Mouse (Mus musculus): ENCODE data around the gene Coa4. TPM values are rescaled to one million over a fixed set of nuclear protein-coding genes. Genes with fewer than 3 reads are reported as not detected.

The Coa4 gene
- polyA plus RNA-seq (2011; ENCODE audit: insufficient read depth, insufficient read length, low read depth, missing spikeins), result 9.2 and 14.6 TPM in 2 replicates

- peaks cover 9% of the 10 kb centered on the region for H3K36me3 ChIP-seq (ENCODE audit: control insufficient read depth, insufficient read depth, low read length, poor library complexity, severe bottlenecking)
- peak within 1 kb of the TSS; percentile 74 for H3K27ac ChIP-seq (ENCODE audit: insufficient read depth, low read length)
- no peaks in the 10 kb centered on the region for H3K9me3 ChIP-seq (replicated peaks; ENCODE audit: control insufficient read depth, insufficient read depth, low read length, poor library complexity, severe bottlenecking)
- H3K27me3 ChIP-seq (ENCODE audit: control insufficient read depth, insufficient read depth, low read length, poor library complexity, severe bottlenecking), result no peaks in the 10 kb centered on the region
- no peaks in the 10 kb centered on the region for H3K4me1 ChIP-seq (ENCODE audit: control insufficient read depth, insufficient read depth, low read length)
- TF ChIP-seq CTCF (IDR thresholded peaks at IDR 0.05; ENCODE audit: low read depth, low read length) (no peak), POLR2A (IDR thresholded peaks at IDR 0.05; ENCODE audit: insufficient read depth, low read length) (peak; percentile 86), EP300 (IDR thresholded peaks at IDR 0.05; ENCODE audit: insufficient read depth, low read depth, low read length) (no peak; the same call in 1 of the 2 replicates)
- H3K4me3 ChIP-seq (ENCODE audit: low read depth, low read length), result peak within 1 kb of the TSS; percentile 98
- peak within 1 kb of the TSS; percentile 80 for H3K9ac ChIP-seq (ENCODE audit: low read depth, poor library complexity, severe bottlenecking)
These were observed at the start of gene Coa4 for GRCm38 (mm10) chr7:100536804-100537518. Gene Coa4 (plus strand): TSS chr7:100537071.

DNA sequence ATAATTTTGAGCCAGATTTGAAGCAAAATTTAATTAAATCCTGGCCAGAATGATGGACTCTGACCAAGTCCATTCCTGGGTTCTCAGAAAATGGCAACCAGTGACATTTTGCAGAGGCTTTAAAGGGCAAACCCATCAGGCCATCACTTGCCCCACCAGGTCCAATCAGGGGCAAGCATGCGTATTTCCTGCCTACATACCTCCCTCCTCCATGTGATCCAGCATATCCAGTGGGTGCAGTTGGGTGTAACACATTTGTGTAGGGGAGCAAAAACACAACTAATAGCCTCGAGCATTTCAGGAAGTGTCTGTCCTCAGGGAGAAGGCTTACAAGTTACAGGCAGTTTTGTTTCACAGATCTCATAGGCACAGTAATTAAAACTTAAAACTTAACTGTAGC lies 49.6 kb upstream of the Coa4 start:
- Histone ChIP-seq H3K4me1 (ENCODE audit: control insufficient read depth, insufficient read depth, low read length) (no peaks in the 10 kb centered on the region), H3K27me3 (ENCODE audit: control insufficient read depth, insufficient read depth, low read length, poor library complexity, severe bottlenecking) (no peaks in the 10 kb centered on the region), H3K9me3 (replicated peaks; ENCODE audit: control insufficient read depth, insufficient read depth, low read length, poor library complexity, severe bottlenecking) (no peaks in the 10 kb centered on the region), H3K4me3 (ENCODE audit: low read depth, low read length) (no peak overlapping the region), H3K27ac (ENCODE audit: insufficient read depth, low read length) (no peak overlapping the region), H3K9ac (ENCODE audit: low read depth, poor library complexity, severe bottlenecking) (no peak overlapping the region), H3K36me3 (ENCODE audit: control insufficient read depth, insufficient read depth, low read length, poor library complexity, severe bottlenecking) (no peaks in the 10 kb centered on the region)
- TF ChIP-seq CTCF (IDR thresholded peaks at IDR 0.05; ENCODE audit: low read depth, low read length) (no peak), POLR2A (IDR thresholded peaks at IDR 0.05; ENCODE audit: insufficient read depth, low read length) (no peak), EP300 (IDR thresholded peaks at IDR 0.05; ENCODE audit: insufficient read depth, low read depth, low read length) (no peak)

DNA sequence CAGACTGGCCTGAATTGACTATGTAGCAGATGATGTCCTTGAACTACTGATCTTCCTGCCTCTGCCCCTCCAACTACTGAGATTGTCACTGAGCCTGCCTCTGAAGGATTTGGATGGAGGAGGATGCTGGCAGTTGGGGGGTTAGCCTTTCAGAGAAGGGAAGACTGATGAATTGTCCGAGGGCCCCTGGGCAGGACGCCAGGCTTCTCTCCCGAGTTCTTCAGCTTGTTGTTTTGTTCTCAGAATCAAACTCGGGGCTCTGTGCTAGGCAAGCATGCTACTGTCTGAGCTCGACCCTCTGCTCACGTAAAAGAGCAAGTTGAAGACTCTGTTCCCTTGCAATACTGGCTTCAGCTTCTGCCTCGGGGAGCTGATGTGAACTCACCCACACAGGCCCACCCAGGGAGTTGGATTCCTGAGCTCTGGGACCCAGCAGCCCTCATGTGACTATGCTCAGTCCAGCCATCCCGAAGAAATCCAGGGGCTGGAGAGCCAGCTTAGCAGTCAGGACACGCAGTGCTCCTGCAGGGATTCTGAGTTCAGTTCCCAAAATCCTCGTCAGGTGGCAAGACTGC lies 48.3 kb upstream of the Coa4 start:
- H3K9me3 ChIP-seq (replicated peaks; ENCODE audit: control insufficient read depth, insufficient read depth, low read length, poor library complexity, severe bottlenecking), result no peaks in the 10 kb centered on the region
- no peak overlapping the region for H3K9ac ChIP-seq (ENCODE audit: low read depth, poor library complexity, severe bottlenecking)
- no peaks in the 10 kb centered on the region for H3K36me3 ChIP-seq (ENCODE audit: control insufficient read depth, insufficient read depth, low read length, poor library complexity, severe bottlenecking)
- no peaks in the 10 kb centered on the region for H3K4me1 ChIP-seq (ENCODE audit: control insufficient read depth, insufficient read depth, low read length)
- no peaks in the 10 kb centered on the region for H3K27me3 ChIP-seq (ENCODE audit: control insufficient read depth, insufficient read depth, low read length, poor library complexity, severe bottlenecking)
- TF ChIP-seq EP300 (IDR thresholded peaks at IDR 0.05; ENCODE audit: insufficient read depth, low read depth, low read length), result no peak
- TF ChIP-seq CTCF (IDR thresholded peaks at IDR 0.05; ENCODE audit: low read depth, low read length), result no peak
- TF ChIP-seq POLR2A (IDR thresholded peaks at IDR 0.05; ENCODE audit: insufficient read depth, low read length), result no peak
- H3K27ac ChIP-seq (ENCODE audit: insufficient read depth, low read length), result no peak overlapping the region
- no peak overlapping the region for H3K4me3 ChIP-seq (ENCODE audit: low read depth, low read length)

GRCm38 (mm10) chr7:100492391-100493116 lies 44.3 kb upstream of the Coa4 start:
- peak overlapping the region; percentile 27 for H3K9ac ChIP-seq (ENCODE audit: low read depth, poor library complexity, severe bottlenecking)
- 0 out of 2 replicates have a peak, but pooled peaks cover 1% of the 10 kb centered on the region for H3K36me3 ChIP-seq (ENCODE audit: control insufficient read depth, insufficient read depth, low read length, poor library complexity, severe bottlenecking)
- H3K9me3 ChIP-seq (replicated peaks; ENCODE audit: control insufficient read depth, insufficient read depth, low read length, poor library complexity, severe bottlenecking), result no peaks in the 10 kb centered on the region
- no peaks in the 10 kb centered on the region for H3K27me3 ChIP-seq (ENCODE audit: control insufficient read depth, insufficient read depth, low read length, poor library complexity, severe bottlenecking)
- H3K4me3 ChIP-seq (ENCODE audit: low read depth, low read length), result peak overlapping the region; percentile 81
- H3K27ac ChIP-seq (ENCODE audit: insufficient read depth, low read length), result peak overlapping the region; percentile 4; the same call in 1 of the 2 replicates
- no peak for TF ChIP-seq POLR2A (IDR thresholded peaks at IDR 0.05; ENCODE audit: insufficient read depth, low read length)
- no peak for TF ChIP-seq EP300 (IDR thresholded peaks at IDR 0.05; ENCODE audit: insufficient read depth, low read depth, low read length)
- no peak for TF ChIP-seq CTCF (IDR thresholded peaks at IDR 0.05; ENCODE audit: low read depth, low read length)
- H3K4me1 ChIP-seq (ENCODE audit: control insufficient read depth, insufficient read depth, low read length), result peaks cover 2% of the 10 kb centered on the region

DNA sequence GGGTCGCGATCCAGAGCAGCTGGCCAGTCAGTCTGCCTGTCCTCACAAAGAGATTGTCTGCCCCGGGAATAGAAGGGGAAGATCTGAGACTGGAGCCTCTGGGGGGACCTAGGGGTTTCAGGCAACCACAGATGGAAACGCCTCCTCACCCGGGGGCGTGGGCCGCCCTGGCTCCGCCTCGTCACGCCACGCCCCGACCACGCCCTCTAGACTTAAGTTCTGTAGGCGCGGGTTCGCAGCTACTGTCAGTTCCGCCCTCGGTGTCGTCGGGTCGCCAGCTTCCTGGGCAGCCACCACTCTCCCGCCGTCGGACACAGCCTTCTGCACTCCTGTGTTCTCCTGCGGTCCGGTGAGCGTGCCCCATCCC lies 43.8 kb upstream of the Coa4 start, which contains the start of gene Ucp2:
Gene Ucp2, plus strand, starts transcription at position 221 of the 367 bp plus-strand sequence.
- H3K27me3 ChIP-seq (ENCODE audit: control insufficient read depth, insufficient read depth, low read length, poor library complexity, severe bottlenecking), result no peaks in the 10 kb centered on the region
- H3K4me3 ChIP-seq (ENCODE audit: low read depth, low read length), result peak within 1 kb of the TSS; percentile 81
- peak within 1 kb of the TSS; percentile 27 for H3K9ac ChIP-seq (ENCODE audit: low read depth, poor library complexity, severe bottlenecking)
- H3K9me3 ChIP-seq (replicated peaks; ENCODE audit: control insufficient read depth, insufficient read depth, low read length, poor library complexity, severe bottlenecking), result no peaks in the 10 kb centered on the region
- peaks cover 2% of the 10 kb centered on the region for H3K4me1 ChIP-seq (ENCODE audit: control insufficient read depth, insufficient read depth, low read length)
- H3K27ac ChIP-seq (ENCODE audit: insufficient read depth, low read length), result peak within 1 kb of the TSS; percentile 28
- TF ChIP-seq POLR2A (IDR thresholded peaks at IDR 0.05; ENCODE audit: insufficient read depth, low read length) (peak; percentile 95), EP300 (IDR thresholded peaks at IDR 0.05; ENCODE audit: insufficient read depth, low read depth, low read length) (no peak; the same call in 1 of the 2 replicates), CTCF (IDR thresholded peaks at IDR 0.05; ENCODE audit: low read depth, low read length) (no peak)
- H3K36me3 ChIP-seq (ENCODE audit: control insufficient read depth, insufficient read depth, low read length, poor library complexity, severe bottlenecking), result peaks cover 3% of the 10 kb centered on the region; the same call in 1 of the 2 replicates

All from ES-Bruce4 (cell line).